Mouse (Mus musculus): Measurements from ENCODE around the gene Gimap4.

DNA sequence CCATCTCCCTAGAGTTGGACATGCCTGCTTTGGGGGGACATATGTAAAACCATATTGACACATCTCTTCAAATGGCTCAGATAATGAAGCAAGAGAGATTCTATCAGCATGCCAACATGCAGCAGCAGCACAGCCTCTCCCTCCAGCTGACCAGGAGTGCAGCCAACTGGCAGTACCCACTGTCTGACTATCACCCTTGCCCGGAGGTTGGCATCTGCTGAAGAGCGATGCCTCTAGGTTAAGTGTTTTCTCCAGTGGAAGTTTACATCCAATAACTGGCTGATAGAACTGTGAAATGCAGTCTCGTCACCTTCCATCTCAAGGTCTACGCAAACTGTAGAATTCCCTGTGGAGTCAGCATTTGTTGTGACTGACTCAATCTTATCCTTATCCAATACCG is 53.3 kb downstream of the Gimap4 start:
- no peak for TF ChIP-seq CTCF (IDR thresholded peaks at IDR 0.05; ENCODE audit: low read depth, low read length)
- TF ChIP-seq TAL1 (conservative IDR thresholded peaks at IDR 0.05; ENCODE audit: low read depth, low read length), result no peak
- TF ChIP-seq GATA1 (IDR thresholded peaks at IDR 0.05; ENCODE audit: borderline replicate concordance, low read length), result no peak
- no peak for TF ChIP-seq POLR2AphosphoS5 (IDR thresholded peaks at IDR 0.05; ENCODE audit: insufficient replicate concordance, low read depth, low read length)
